Mouse (Mus musculus) stomach, embryonic 16.5 days (tissue): ENCODE measurements around the gene Nap1l2. TPM values are rescaled to one million over a fixed set of nuclear protein-coding genes. Genes with fewer than 3 reads are reported as not detected.
"Not testable (repeated sequence)": the region's sequence is repeated elsewhere in the genome, so short reads cannot be mapped to it uniquely, and the experiment has no call there.

Experiments
- ATAC-seq: fragments of 200-750 bp; cut with Nextera tagmentation; 2 replicates; pipeline ENCODE4 v1.8.0; 2017; ENCODE audit warnings: moderate number of reproducible peaks, moderate TSS enrichment; ENCODE audit not compliant: insufficient read depth, low FRiP score
- H3K27ac ChIP-seq: fragments of 300-500 bp; sonication (generic); 2 replicates; pipeline ENCODE4 v1.5.1; 2014; ENCODE audit warnings: low read length
- H3K27me3 ChIP-seq: fragments of 300-500 bp; sonication (generic); 2 replicates; pipeline ENCODE4 v1.6.1; 2014; ENCODE audit warnings: low read length, control low read depth, mixed read lengths; ENCODE audit not compliant: control insufficient read depth, insufficient read depth
- H3K36me3 ChIP-seq: fragments of 300-500 bp; sonication (generic); 2 replicates; pipeline ENCODE4 v1.6.1; 2014; ENCODE audit warnings: low read length; ENCODE audit not compliant: control insufficient read depth, insufficient read depth
- H3K4me1 ChIP-seq: fragments of 300-500 bp; sonication (generic); 2 replicates; pipeline ENCODE4 v1.6.1; 2014; ENCODE audit warnings: low read length, control low read depth, mixed read lengths; ENCODE audit not compliant: control insufficient read depth, insufficient read depth
- H3K4me2 ChIP-seq: fragments of 300-500 bp; sonication (generic); 2 replicates; pipeline ENCODE4 v1.6.1; 2014; ENCODE audit warnings: low read depth, low read length, mixed read lengths
- H3K4me3 ChIP-seq: fragments of 300-500 bp; sonication (generic); replicated peaks from 2 replicates; pipeline ENCODE4 v1.5.1; 2014; ENCODE audit warnings: mild to moderate bottlenecking, low read length
- H3K9ac ChIP-seq: fragments of 300-500 bp; sonication (generic); 2 replicates; pipeline ENCODE4 v1.6.1; 2014; ENCODE audit warnings: low read length
- H3K9me3 ChIP-seq: fragments of 300-500 bp; sonication (generic); replicated peaks from 2 replicates; pipeline ENCODE4 v1.6.1; 2016; ENCODE audit warnings: low read length, control low read depth; ENCODE audit not compliant: control insufficient read depth
- WGBS: fragments of 180-500 bp; shearing (Covaris S2); extraction: QIAGEN DNeasy Blood & Tissue Kit; methylation state at CpG from one replicate; pipeline ENCODE4 v1.1.7; 2014; 5-methylcytosine and 5-hydroxymethylcytosine counted together
- polyA plus RNA-seq: library from polyadenylated mRNA; unstranded; fragments of >200 nt; fragmentation: Nextera tagmentation; extraction: Ambion mirVana; gene quantifications from 2 replicates; pipeline ENCODE4 v1.2.1, GENCODE M21; 2015

The Nap1l2 gene
- 2.8 and 3.1 TPM in 2 replicates for polyA plus RNA-seq

- peaks cover 14% of the 10 kb centered on the region; the same call in 1 of the 2 replicates for H3K27me3 ChIP-seq
- no peak for ATAC-seq
- 19% methylated on average over 13 of the region's 13 CpGs for WGBS
- H3K9me3 ChIP-seq = no peaks in the 10 kb centered on the region
- no peaks in the 10 kb centered on the region for H3K36me3 ChIP-seq
- peak within 1 kb of the TSS; percentile 39; the same call in 1 of the 2 replicates for H3K9ac ChIP-seq
- no peaks in the 10 kb centered on the region for H3K4me1 ChIP-seq
- H3K4me3 ChIP-seq = peak within 1 kb of the TSS; percentile 47
- no peak within 1 kb of the TSS for H3K27ac ChIP-seq
- peak within 1 kb of the TSS; percentile 55 for H3K4me2 ChIP-seq
Observed at GRCm38 (mm10) chrX:103186431-103186786, at the start of gene Nap1l2. TSS of gene Nap1l2 (minus strand) at chrX:103186640.

- 81% methylated on average over 4 of the region's 4 CpGs for WGBS
- H3K9ac ChIP-seq = no peak overlapping the region
- no peak overlapping the region for H3K27ac ChIP-seq
- H3K36me3 ChIP-seq = no peaks in the 10 kb centered on the region
- no peak overlapping the region for H3K4me2 ChIP-seq
- H3K4me3 ChIP-seq = no peak overlapping the region
- ATAC-seq = no peak
- H3K4me1 ChIP-seq = no peaks in the 10 kb centered on the region
- no peaks in the 10 kb centered on the region for H3K9me3 ChIP-seq
- H3K27me3 ChIP-seq = peaks cover 18% of the 10 kb centered on the region
Observed at GRCm38 (mm10) chrX:103215251-103215650, 28.8 kb upstream of the Nap1l2 start.

- Histone ChIP-seq H3K27ac (no peak overlapping the region), H3K4me3 (peak overlapping the region; percentile 47), H3K27me3 (peaks cover 14% of the 10 kb centered on the region; the same call in 1 of the 2 replicates), H3K36me3 (no peaks in the 10 kb centered on the region), H3K9me3 (no peaks in the 10 kb centered on the region), H3K9ac (no peak overlapping the region), H3K4me1 (no peaks in the 10 kb centered on the region), H3K4me2 (peak overlapping the region; percentile 55)
- ATAC-seq = no peak
- 33% methylated on average over 1 of the region's 1 CpGs for WGBS
Observed at GRCm38 (mm10) chrX:103186829-103187228, 389 bp upstream of the Nap1l2 start.

GRCm38 (mm10) chrX:103185781-103186430, 534 bp downstream of the Nap1l2 start:
- peaks cover 14% of the 10 kb centered on the region; the same call in 1 of the 2 replicates for H3K27me3 ChIP-seq
- peak overlapping the region; percentile 47 for H3K4me3 ChIP-seq
- ATAC-seq = no peak
- no peaks in the 10 kb centered on the region for H3K4me1 ChIP-seq
- no peaks in the 10 kb centered on the region for H3K36me3 ChIP-seq
- no peaks in the 10 kb centered on the region for H3K9me3 ChIP-seq
- H3K9ac ChIP-seq = peak overlapping the region; percentile 39; the same call in 1 of the 2 replicates
- 17% methylated on average over 20 of the region's 20 CpGs for WGBS
- peak overlapping the region; percentile 55 for H3K4me2 ChIP-seq
- no peak overlapping the region for H3K27ac ChIP-seq

- H3K9me3 ChIP-seq = no peaks in the 10 kb centered on the region
- H3K4me2 ChIP-seq = no peak overlapping the region
- no peak overlapping the region for H3K4me3 ChIP-seq
- H3K9ac ChIP-seq = no peak overlapping the region
- no peak overlapping the region for H3K27ac ChIP-seq
- no peaks in the 10 kb centered on the region for H3K4me1 ChIP-seq
- ATAC-seq = no peak
- H3K36me3 ChIP-seq = no peaks in the 10 kb centered on the region
- peaks cover 14% of the 10 kb centered on the region; the same call in 1 of the 2 replicates for H3K27me3 ChIP-seq
Observed at GRCm38 (mm10) chrX:103183536-103183935, 2.9 kb downstream of the Nap1l2 start.

GRCm38 (mm10) chrX:103179771-103180558, 6.5 kb downstream of the Nap1l2 start:
- no peaks in the 10 kb centered on the region for H3K4me1 ChIP-seq
- ATAC-seq = no peak

GRCm38 (mm10) chrX:103164948-103165605, 21.4 kb downstream of the Nap1l2 start:
- not testable (repeated sequence) for H3K4me1 ChIP-seq, H3K36me3 ChIP-seq, H3K9me3 ChIP-seq, H3K27me3 ChIP-seq, H3K27ac ChIP-seq, H3K9ac ChIP-seq
- WGBS = 20% methylated on average over 25 of the region's 83 CpGs
- ATAC-seq = peak; percentile 76
- peak overlapping the region; percentile 36 for H3K4me3 ChIP-seq
- peak overlapping the region; percentile 43 for H3K4me2 ChIP-seq

More at GRCm38 (mm10) chrX:103179771-103180558, 6.5 kb downstream of the Nap1l2 start:
- WGBS = 77% methylated on average over 4 of the region's 4 CpGs
- no peak overlapping the region for H3K27ac ChIP-seq
- no peak overlapping the region for H3K4me2 ChIP-seq
- H3K27me3 ChIP-seq = peaks cover 3% of the 10 kb centered on the region; the same call in 1 of the 2 replicates
- no peaks in the 10 kb centered on the region for H3K36me3 ChIP-seq
- H3K9ac ChIP-seq = no peak overlapping the region
- no peaks in the 10 kb centered on the region for H3K9me3 ChIP-seq
- H3K4me3 ChIP-seq = no peak overlapping the region

GRCm38 (mm10) chrX:103156134-103156533, 30.3 kb downstream of the Nap1l2 start:
- Histone ChIP-seq H3K4me1 (no peaks in the 10 kb centered on the region), H3K4me3 (no peak overlapping the region), H3K27me3 (peaks cover 9% of the 10 kb centered on the region), H3K9ac (no peak overlapping the region), H3K27ac (no peak overlapping the region), H3K9me3 (no peaks in the 10 kb centered on the region), H3K36me3 (no peaks in the 10 kb centered on the region), H3K4me2 (no peak overlapping the region)
- WGBS = 21% methylated on average over 1 of the region's 1 CpGs
- ATAC-seq = no peak

GRCm38 (mm10) chrX:103138549-103138948, 47.9 kb downstream of the Nap1l2 start:
- ATAC-seq = no peak
- H3K9me3 ChIP-seq = no peaks in the 10 kb centered on the region
- no peak overlapping the region for H3K27ac ChIP-seq
- H3K4me2 ChIP-seq = no peak overlapping the region
- H3K36me3 ChIP-seq = no peaks in the 10 kb centered on the region
- no peaks in the 10 kb centered on the region for H3K4me1 ChIP-seq
- WGBS = 85% methylated on average over 3 of the region's 3 CpGs
- H3K27me3 ChIP-seq = no peaks in the 10 kb centered on the region
- H3K9ac ChIP-seq = no peak overlapping the region
- H3K4me3 ChIP-seq = no peak overlapping the region
